Mouse (Mus musculus) hindbrain, embryonic 16.5 days (tissue): ENCODE results near the gene Sgms1. TPM values are rescaled to one million over a fixed set of nuclear protein-coding genes. Genes with fewer than 3 reads are reported as not detected.

ENCODE experiments used
- ATAC-seq: fragments of 200-750 bp; cut with Nextera tagmentation; 2 replicates; pipeline ENCODE4 v1.8.0; 2017; ENCODE audit warnings: moderate TSS enrichment, moderate library complexity
- H3K27ac ChIP-seq: fragments of 300-500 bp; sonication (generic); 2 replicates; pipeline ENCODE4 v1.5.1; 2014; ENCODE audit warnings: low read depth, mild to moderate bottlenecking, control low read depth, low read length, moderate library complexity
- H3K27me3 ChIP-seq: fragments of 300-500 bp; sonication (generic); replicated peaks from 2 replicates; pipeline ENCODE4 v1.6.1; 2014; ENCODE audit warnings: low read length; ENCODE audit not compliant: control insufficient read depth, insufficient read depth
- H3K36me3 ChIP-seq: fragments of 300-500 bp; sonication (generic); 2 replicates; pipeline ENCODE4 v1.6.1; 2014; ENCODE audit warnings: mild to moderate bottlenecking, low read length, moderate library complexity, mixed read lengths; ENCODE audit not compliant: control insufficient read depth, insufficient read depth
- H3K4me1 ChIP-seq: fragments of 300-500 bp; sonication (generic); 2 replicates; pipeline ENCODE4 v1.6.1; 2014; ENCODE audit warnings: low read depth, low read length; ENCODE audit not compliant: control insufficient read depth, insufficient read depth
- H3K4me2 ChIP-seq: fragments of 300-500 bp; sonication (generic); 2 replicates; pipeline ENCODE4 v1.6.1; 2014; ENCODE audit warnings: mild to moderate bottlenecking, low read length, control low read depth, moderate library complexity
- H3K4me3 ChIP-seq: fragments of 300-500 bp; sonication (generic); 2 replicates; pipeline ENCODE4 v1.5.1; 2014; ENCODE audit warnings: mild to moderate bottlenecking, low read length, control low read depth, moderate library complexity
- H3K9ac ChIP-seq: fragments of 300-500 bp; sonication (generic); 2 replicates; pipeline ENCODE4 v1.6.1; 2014; ENCODE audit warnings: low read depth, mild to moderate bottlenecking, control low read depth, low read length, moderate library complexity
- H3K9me3 ChIP-seq: fragments of 300-500 bp; sonication (generic); 2 replicates; pipeline ENCODE4 v1.6.1; 2014; ENCODE audit warnings: mild to moderate bottlenecking, low read length, moderate library complexity; ENCODE audit not compliant: control insufficient read depth
- WGBS: fragments of 180-500 bp; shearing (Covaris S2); extraction: QIAGEN DNeasy Blood & Tissue Kit; methylation state at CpG from one replicate; pipeline ENCODE4 v1.1.7; 2014; 5-methylcytosine and 5-hydroxymethylcytosine counted together
- polyA plus RNA-seq: library from polyadenylated mRNA; unstranded; fragments of >200 nt; fragmentation: Nextera tagmentation; extraction: Ambion mirVana; gene quantifications from 2 replicates; pipeline ENCODE4 v1.2.1, GENCODE M21; 2015

Gene Sgms1
- polyA plus RNA-seq, 1 experiment from 2014 or later = 21.7 TPM

- 88% methylated on average over 5 of the region's 5 CpGs for WGBS
- Histone ChIP-seq H3K9ac (no peak overlapping the region), H3K27ac (no peak overlapping the region), H3K36me3 (no peaks in the 10 kb centered on the region), H3K27me3 (no peaks in the 10 kb centered on the region), H3K9me3 (no peaks in the 10 kb centered on the region), H3K4me2 (no peak overlapping the region), H3K4me3 (no peak overlapping the region), H3K4me1 (no peaks in the 10 kb centered on the region)
- no peak for ATAC-seq
These were observed 159.2 kb downstream of the Sgms1 start for GRCm38 (mm10) chr19:32230301-32230700.

GRCm38 (mm10) chr19:32229776-32230175, 159.7 kb downstream of the Sgms1 start:
- H3K36me3 ChIP-seq = no peaks in the 10 kb centered on the region
- no peak for ATAC-seq
- no peak overlapping the region for H3K4me2 ChIP-seq
- WGBS = 84% methylated on average over 5 of the region's 5 CpGs
- no peaks in the 10 kb centered on the region for H3K27me3 ChIP-seq
- H3K9me3 ChIP-seq = no peaks in the 10 kb centered on the region
- no peak overlapping the region for H3K9ac ChIP-seq
- H3K27ac ChIP-seq = no peak overlapping the region
- no peaks in the 10 kb centered on the region for H3K4me1 ChIP-seq
- no peak overlapping the region for H3K4me3 ChIP-seq

- peaks cover 3% of the 10 kb centered on the region; the same call in 1 of the 2 replicates for H3K36me3 ChIP-seq
- ATAC-seq = no peak
- H3K9me3 ChIP-seq = no peaks in the 10 kb centered on the region
- 92% methylated on average over 2 of the region's 2 CpGs for WGBS
- no peaks in the 10 kb centered on the region for H3K4me1 ChIP-seq
- no peak overlapping the region for H3K4me2 ChIP-seq
- H3K9ac ChIP-seq = no peak overlapping the region
- no peak overlapping the region for H3K27ac ChIP-seq
- H3K4me3 ChIP-seq = no peak overlapping the region
- H3K27me3 ChIP-seq = no peaks in the 10 kb centered on the region
These were observed 162.3 kb downstream of the Sgms1 start for GRCm38 (mm10) chr19:32227175-32227574.

GRCm38 (mm10) chr19:32225097-32225490, 164.4 kb downstream of the Sgms1 start:
- H3K36me3 ChIP-seq = peaks cover 7% of the 10 kb centered on the region; the same call in 1 of the 2 replicates
- no peak overlapping the region for H3K4me3 ChIP-seq
- no peak overlapping the region for H3K27ac ChIP-seq
- H3K4me1 ChIP-seq = peaks cover 6% of the 10 kb centered on the region; the same call in 1 of the 2 replicates
- no peaks in the 10 kb centered on the region for H3K27me3 ChIP-seq
- 62% methylated on average over 9 of the region's 9 CpGs for WGBS
- H3K9ac ChIP-seq = no peak overlapping the region
- H3K9me3 ChIP-seq = no peaks in the 10 kb centered on the region
- no peak overlapping the region for H3K4me2 ChIP-seq
- ATAC-seq = no peak

GRCm38 (mm10) chr19:32224318-32225096, 165.0 kb downstream of the Sgms1 start:
- Histone ChIP-seq H3K9me3 (no peaks in the 10 kb centered on the region), H3K9ac (no peak overlapping the region), H3K27ac (no peak overlapping the region), H3K4me1 (peaks cover 6% of the 10 kb centered on the region; the same call in 1 of the 2 replicates), H3K36me3 (peaks cover 7% of the 10 kb centered on the region; the same call in 1 of the 2 replicates), H3K4me3 (no peak overlapping the region), H3K4me2 (no peak overlapping the region), H3K27me3 (no peaks in the 10 kb centered on the region)
- WGBS = 92% methylated on average over 2 of the region's 2 CpGs
- no peak for ATAC-seq

GRCm38 (mm10) chr19:32223751-32224174, 165.8 kb downstream of the Sgms1 start:
- Histone ChIP-seq H3K36me3 (peaks cover 7% of the 10 kb centered on the region; the same call in 1 of the 2 replicates), H3K4me2 (no peak overlapping the region), H3K4me1 (peaks cover 6% of the 10 kb centered on the region; the same call in 1 of the 2 replicates), H3K4me3 (no peak overlapping the region), H3K9me3 (no peaks in the 10 kb centered on the region), H3K27me3 (no peaks in the 10 kb centered on the region), H3K27ac (no peak overlapping the region), H3K9ac (no peak overlapping the region)
- WGBS = 70% methylated on average over 3 of the region's 3 CpGs
- no peak for ATAC-seq

GRCm38 (mm10) chr19:32222083-32222482, 167.4 kb downstream of the Sgms1 start:
- 86% methylated on average over 11 of the region's 11 CpGs for WGBS
- peaks cover 7% of the 10 kb centered on the region; the same call in 1 of the 2 replicates for H3K36me3 ChIP-seq

GRCm38 (mm10) chr19:32220991-32221390, 168.5 kb downstream of the Sgms1 start:
- Histone ChIP-seq H3K4me1 (peaks cover 6% of the 10 kb centered on the region; the same call in 1 of the 2 replicates), H3K4me3 (no peak overlapping the region), H3K27me3 (no peaks in the 10 kb centered on the region), H3K9me3 (no peaks in the 10 kb centered on the region), H3K4me2 (no peak overlapping the region), H3K9ac (no peak overlapping the region), H3K27ac (no peak overlapping the region), H3K36me3 (peaks cover 7% of the 10 kb centered on the region; the same call in 1 of the 2 replicates)
- WGBS = 66% methylated on average over 2 of the region's 2 CpGs
- ATAC-seq = no peak; the same call in 1 of the 2 replicates

More at GRCm38 (mm10) chr19:32222083-32222482, 167.4 kb downstream of the Sgms1 start:
- no peak overlapping the region for H3K27ac ChIP-seq
- no peak for ATAC-seq
- H3K9me3 ChIP-seq = no peaks in the 10 kb centered on the region
- peaks cover 6% of the 10 kb centered on the region; the same call in 1 of the 2 replicates for H3K4me1 ChIP-seq
- no peak overlapping the region for H3K4me3 ChIP-seq
- no peak overlapping the region for H3K9ac ChIP-seq
- H3K4me2 ChIP-seq = no peak overlapping the region
- no peaks in the 10 kb centered on the region for H3K27me3 ChIP-seq

GRCm38 (mm10) chr19:32216710-32217109, 172.8 kb downstream of the Sgms1 start:
- H3K36me3 ChIP-seq = 0 out of 2 replicates have a peak, but pooled peaks cover under 1% of the 10 kb centered on the region
- H3K4me1 ChIP-seq = peaks cover 6% of the 10 kb centered on the region; the same call in 1 of the 2 replicates
- no peaks in the 10 kb centered on the region for H3K27me3 ChIP-seq
- 97% methylated on average over 2 of the region's 2 CpGs for WGBS
- no peak overlapping the region for H3K9ac ChIP-seq
- no peak overlapping the region for H3K4me2 ChIP-seq
- no peak overlapping the region for H3K4me3 ChIP-seq
- no peak for ATAC-seq
- H3K9me3 ChIP-seq = no peaks in the 10 kb centered on the region
- no peak overlapping the region for H3K27ac ChIP-seq
